In genomic region chr2:137409611-137410010, GRCm38 (mm10) we compare ENCODE assay signal across 18 mouse cellular contexts.
"Had no signal": no experiment of that assay in that cellular context is flagged by ENCODE, and none has a peak within 500 bp of the region (broad histone marks: within the 10 kb centered on the region; RNA-seq: fewer than 3 reads in every experiment).

No protein-coding gene starts in this region.

- H3K4me3 ChIP-seq: liver, embryonic 15.5 days; midbrain, embryonic 10.5 days; midbrain, embryonic 12.5 days; myocyte; neural tube, embryonic 13.5 days; neural tube, embryonic 15.5 days; stomach, embryonic 15.5 days had no signal

- ATAC-seq: midbrain, embryonic 16.5 days had no signal

- H3K9me3 ChIP-seq: liver, embryonic 15.5 days; midbrain, embryonic 10.5 days; midbrain, embryonic 12.5 days; neural tube, embryonic 13.5 days; neural tube, embryonic 15.5 days; stomach, embryonic 15.5 days had no signal

- H3K4me2 ChIP-seq: liver, embryonic 15.5 days; lung, embryonic 14.5 days; midbrain, embryonic 12.5 days; neural tube, embryonic 13.5 days; neural tube, embryonic 15.5 days; stomach, embryonic 15.5 days had no signal

- H3K27ac ChIP-seq: liver, embryonic 15.5 days; midbrain, embryonic 10.5 days; midbrain, embryonic 12.5 days; neural tube, embryonic 13.5 days; neural tube, embryonic 15.5 days; stomach, embryonic 15.5 days; stomach, postnatal 0 days had no signal

- H3K36me3 ChIP-seq: liver, embryonic 15.5 days; midbrain, embryonic 10.5 days; midbrain, embryonic 12.5 days; neural tube, embryonic 13.5 days; neural tube, embryonic 15.5 days; stomach, embryonic 15.5 days had no signal

- H3K9ac ChIP-seq: liver, embryonic 15.5 days; lung, embryonic 14.5 days; midbrain, embryonic 12.5 days; neural tube, embryonic 13.5 days; neural tube, embryonic 15.5 days; stomach, embryonic 15.5 days had no signal

- H3K4me1 ChIP-seq: liver, embryonic 15.5 days; midbrain, embryonic 10.5 days; midbrain, embryonic 12.5 days; neural tube, embryonic 13.5 days; neural tube, embryonic 15.5 days; stomach, embryonic 15.5 days had no signal

- H3K27me3 ChIP-seq: liver, embryonic 15.5 days; midbrain, embryonic 12.5 days; neural tube, embryonic 13.5 days; neural tube, embryonic 15.5 days; stomach, embryonic 15.5 days had no signal

- DNase-seq: lung, adult 18-20 months; lung, embryonic 14.5 days; lung, postnatal 14 days; lung, postnatal 4 days; midbrain, embryonic 14.5 days; right cerebral cortex, postnatal 14 days; thymus, adult 2 months; thymus, postnatal 25 days; thymus, postnatal 4 days had no signal
